Mouse (Mus musculus) heart, embryonic 12.5 days (tissue): ENCODE measurements around the gene Dcaf8. TPM values are rescaled to one million over a fixed set of nuclear protein-coding genes. Genes with fewer than 3 reads are reported as not detected.

Experiments used
- ATAC-seq: fragments of 200-750 bp; cut with Nextera tagmentation; 2 replicates; pipeline ENCODE4 v1.8.0; 2017; ENCODE audit warnings: moderate TSS enrichment, moderate library complexity; ENCODE audit not compliant: insufficient number of reproducible peaks, low FRiP score
- H3K27ac ChIP-seq: fragments of 300-500 bp; sonication (generic); 2 replicates; pipeline ENCODE4 v1.5.1; 2016; ENCODE audit warnings: mild to moderate bottlenecking, moderate library complexity; ENCODE audit not compliant: poor library complexity, severe bottlenecking
- H3K27me3 ChIP-seq: fragments of 300-500 bp; sonication (generic); replicated peaks from 2 replicates; pipeline ENCODE4 v1.6.1; 2016; ENCODE audit warnings: mild to moderate bottlenecking, moderate library complexity
- H3K36me3 ChIP-seq: fragments of 300-500 bp; sonication (generic); 2 replicates; pipeline ENCODE4 v1.6.1; 2016; ENCODE audit warnings: mild to moderate bottlenecking, moderate library complexity
- H3K4me1 ChIP-seq: fragments of 300-500 bp; sonication (generic); replicated peaks from 2 replicates; pipeline ENCODE4 v1.6.1; 2016; ENCODE audit warnings: mild to moderate bottlenecking
- H3K4me2 ChIP-seq: fragments of 300-500 bp; sonication (generic); 2 replicates; pipeline ENCODE4 v1.6.1; 2016; ENCODE audit warnings: mild to moderate bottlenecking, moderate library complexity
- H3K4me3 ChIP-seq: fragments of 300-500 bp; sonication (generic); 2 replicates; pipeline ENCODE4 v1.5.1; 2016; ENCODE audit warnings: mild to moderate bottlenecking
- H3K9ac ChIP-seq: fragments of 300-500 bp; sonication (generic); 2 replicates; pipeline ENCODE4 v1.6.1; 2016; ENCODE audit warnings: mild to moderate bottlenecking, moderate library complexity
- H3K9me3 ChIP-seq: fragments of 300-500 bp; sonication (generic); replicated peaks from 2 replicates; pipeline ENCODE4 v1.6.1; 2016; ENCODE audit warnings: mild to moderate bottlenecking, moderate library complexity
- WGBS: fragments of 180-500 bp; shearing (Covaris S2); methylation state at CpG from one replicate; pipeline ENCODE4 v1.1.7; 2016; 5-methylcytosine and 5-hydroxymethylcytosine counted together
- polyA plus RNA-seq: library from polyadenylated mRNA; unstranded; fragments of >200 nt; fragmentation: Nextera tagmentation; extraction: Ambion mirVana; gene quantifications from 2 replicates; pipeline ENCODE4 v1.2.1, GENCODE M21; 2016

Gene Dcaf8
- polyA plus RNA-seq, 1 experiment from 2014 or later = 123 TPM

DNA sequence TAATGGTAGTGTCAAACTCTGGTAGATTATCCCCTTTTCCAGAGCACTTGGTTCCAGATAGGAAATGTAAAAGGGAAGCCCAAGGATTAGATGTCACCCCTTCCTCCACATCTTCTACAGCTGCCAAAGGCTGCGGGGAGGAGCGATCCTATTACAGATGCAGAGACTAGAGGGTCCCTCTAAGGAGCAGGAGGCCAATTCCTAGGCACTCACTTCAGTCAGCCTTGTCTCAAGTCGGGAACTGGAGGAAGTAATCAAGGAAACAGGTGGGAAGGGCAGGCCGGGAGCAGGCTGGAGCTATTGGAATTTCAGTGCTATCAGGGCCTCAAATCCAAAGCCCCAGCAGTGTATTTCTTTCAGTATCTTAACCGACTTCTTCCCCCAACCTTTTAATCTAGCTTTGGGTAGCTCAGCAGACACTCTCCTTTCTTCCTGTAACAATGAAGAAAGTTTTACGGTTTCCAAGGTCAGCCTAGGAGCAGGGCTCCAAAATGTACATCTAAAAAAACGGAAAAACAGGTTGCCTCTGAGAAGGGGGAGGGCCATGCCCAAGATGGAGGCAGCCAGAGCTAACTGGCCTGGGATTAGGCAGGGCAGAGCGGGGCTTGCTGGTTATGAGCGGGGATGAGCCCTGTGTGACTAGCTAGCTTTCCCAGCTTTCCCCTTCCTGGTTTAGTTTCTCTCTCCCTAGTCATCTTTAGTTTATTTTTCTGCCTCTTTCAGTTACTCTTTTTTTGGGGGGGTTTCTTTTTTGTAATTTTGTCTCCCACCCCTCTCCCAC, 56.3 kb downstream of the Dcaf8 start:
- WGBS = 27% methylated on average over 9 of the region's 9 CpGs
- ATAC-seq = no peak
- Histone ChIP-seq H3K4me1 (peaks cover 67% of the 10 kb centered on the region), H3K27ac (peak overlapping the region; percentile 89), H3K36me3 (peaks cover 27% of the 10 kb centered on the region), H3K9ac (peak overlapping the region; percentile 51), H3K9me3 (no peaks in the 10 kb centered on the region), H3K4me2 (peak overlapping the region; percentile 73), H3K4me3 (no peak overlapping the region), H3K27me3 (no peaks in the 10 kb centered on the region)

DNA sequence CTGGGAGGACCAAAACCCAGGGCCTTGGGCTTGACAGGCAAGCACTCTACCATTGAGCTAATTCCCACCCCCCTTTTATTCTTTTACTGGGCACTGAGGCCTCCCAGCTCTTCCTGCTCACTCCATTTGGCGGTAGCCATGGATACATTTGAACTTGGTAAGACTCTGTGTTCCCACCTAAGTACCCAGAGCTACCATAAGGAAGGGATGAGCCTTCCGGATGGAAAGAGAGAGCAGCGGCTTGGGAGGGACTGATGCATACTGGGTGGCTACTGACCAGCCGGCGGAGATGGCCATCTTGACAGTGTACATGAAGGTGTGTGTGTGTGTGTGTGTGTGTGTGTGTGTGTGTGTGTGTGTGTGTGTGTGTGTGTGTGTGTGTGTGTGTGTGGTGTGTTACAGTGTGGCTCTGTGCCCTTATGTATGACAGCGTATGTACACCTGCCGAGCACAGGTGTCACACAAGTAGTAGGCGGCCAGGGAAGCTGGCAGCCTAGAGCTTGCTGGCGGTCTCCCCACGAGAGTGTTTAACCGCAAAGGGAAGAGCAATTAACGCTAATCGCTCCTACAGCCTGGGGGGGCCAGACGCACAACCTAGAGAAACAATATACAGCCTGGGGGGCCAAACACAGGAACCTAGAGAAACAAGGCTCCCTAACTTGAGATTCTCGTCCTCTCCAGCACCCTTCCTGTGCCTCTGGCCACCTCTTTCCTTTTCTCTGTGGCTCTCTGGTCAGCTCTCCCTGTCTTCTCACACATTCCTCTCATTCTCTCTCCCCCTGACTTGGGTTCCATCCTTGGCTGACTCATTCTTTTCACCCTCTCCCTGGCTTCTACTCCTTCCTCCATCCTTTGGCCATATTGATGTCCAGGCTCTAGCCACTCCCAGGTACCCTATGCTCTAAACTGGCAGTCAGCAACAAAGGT, 57.2 kb downstream of the Dcaf8 start:
- no peaks in the 10 kb centered on the region for H3K27me3 ChIP-seq
- H3K27ac ChIP-seq = peak overlapping the region; percentile 89
- H3K9me3 ChIP-seq = no peaks in the 10 kb centered on the region
- H3K9ac ChIP-seq = peak overlapping the region; percentile 96
- H3K4me1 ChIP-seq = peaks cover 67% of the 10 kb centered on the region
- H3K4me3 ChIP-seq = peak overlapping the region; percentile 84
- H3K4me2 ChIP-seq = peak overlapping the region; percentile 73
- WGBS = 53% methylated on average over 15 of the region's 15 CpGs
- ATAC-seq = no peak
- H3K36me3 ChIP-seq = peaks cover 26% of the 10 kb centered on the region

DNA sequence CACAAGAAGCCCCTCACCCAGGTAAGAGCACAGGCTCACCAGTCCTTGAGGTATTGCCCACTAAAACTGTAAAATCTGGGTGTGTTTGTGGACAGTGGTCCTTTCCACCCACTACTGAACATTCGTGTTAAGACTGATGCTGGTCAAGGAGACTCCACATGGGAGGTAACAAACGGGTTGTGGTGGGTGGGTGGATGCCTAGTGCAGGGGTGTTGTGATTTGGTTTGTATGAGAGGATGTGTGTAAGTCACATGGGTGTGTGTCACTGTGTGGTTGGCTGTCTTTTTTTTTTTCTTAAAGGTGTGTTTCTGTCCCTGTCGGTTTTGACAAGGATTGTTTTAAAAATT, 57.8 kb downstream of the Dcaf8 start:
- H3K9ac ChIP-seq = peak overlapping the region; percentile 96
- ATAC-seq = no peak
- H3K27ac ChIP-seq = peak overlapping the region; percentile 89
- 15% methylated on average over 3 of the region's 3 CpGs for WGBS
- H3K4me2 ChIP-seq = peak overlapping the region; percentile 73
- H3K9me3 ChIP-seq = no peaks in the 10 kb centered on the region
- peak overlapping the region; percentile 84 for H3K4me3 ChIP-seq
- H3K4me1 ChIP-seq = peaks cover 65% of the 10 kb centered on the region
- H3K27me3 ChIP-seq = no peaks in the 10 kb centered on the region
- H3K36me3 ChIP-seq = peaks cover 25% of the 10 kb centered on the region

DNA sequence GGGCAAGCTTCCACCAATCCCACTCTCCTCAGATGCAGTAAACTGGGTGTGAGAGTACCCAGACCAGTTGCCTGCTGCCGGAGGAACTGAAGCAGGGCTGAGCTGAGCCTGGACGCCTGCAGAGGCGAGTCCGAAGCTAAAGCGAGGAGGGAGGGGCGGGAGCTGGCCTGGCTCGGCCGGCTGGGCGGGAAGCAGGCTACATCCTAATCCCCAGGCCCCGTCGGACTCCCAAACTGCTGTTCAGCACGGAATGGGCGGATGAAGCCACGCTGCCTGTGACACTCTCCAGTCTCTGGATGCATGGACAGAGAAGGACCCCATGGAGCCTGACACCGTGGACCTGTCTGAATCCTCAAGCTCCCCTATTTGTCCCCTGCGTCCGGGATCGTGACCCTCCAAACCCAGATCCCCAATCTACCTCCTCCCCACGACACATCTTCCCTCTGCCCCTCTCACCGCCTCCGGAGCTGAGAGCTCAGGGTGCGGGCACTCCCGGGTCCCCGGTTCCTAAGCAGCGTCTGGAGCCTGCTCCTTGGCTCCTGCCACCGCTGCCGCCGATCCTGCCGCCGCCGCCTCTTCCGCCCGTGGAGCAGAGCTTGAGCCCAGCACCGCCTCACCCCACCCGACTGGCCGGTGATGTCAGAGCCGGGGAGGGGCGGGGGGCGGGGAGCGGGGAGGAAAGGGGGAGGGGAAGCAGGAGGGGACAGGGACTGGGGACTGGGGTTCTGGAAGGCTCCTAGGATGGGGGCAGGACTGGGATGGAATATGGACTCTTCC, 58.4 kb downstream of the Dcaf8 start, which contains the start of gene Pea15a:
Gene Pea15a (minus strand): TSS at position 664 of the 777 bp plus-strand sequence.
- no peaks in the 10 kb centered on the region for H3K27me3 ChIP-seq
- H3K4me2 ChIP-seq = peak within 1 kb of the TSS; percentile 73
- peak within 1 kb of the TSS; percentile 96 for H3K9ac ChIP-seq
- peak; percentile 81 for ATAC-seq
- H3K9me3 ChIP-seq = no peaks in the 10 kb centered on the region
- peaks cover 59% of the 10 kb centered on the region for H3K4me1 ChIP-seq
- H3K27ac ChIP-seq = peak within 1 kb of the TSS; percentile 89
- H3K36me3 ChIP-seq = peaks cover 19% of the 10 kb centered on the region
- 0% methylated on average over 40 of the region's 40 CpGs for WGBS
- peak within 1 kb of the TSS; percentile 84 for H3K4me3 ChIP-seq

DNA sequence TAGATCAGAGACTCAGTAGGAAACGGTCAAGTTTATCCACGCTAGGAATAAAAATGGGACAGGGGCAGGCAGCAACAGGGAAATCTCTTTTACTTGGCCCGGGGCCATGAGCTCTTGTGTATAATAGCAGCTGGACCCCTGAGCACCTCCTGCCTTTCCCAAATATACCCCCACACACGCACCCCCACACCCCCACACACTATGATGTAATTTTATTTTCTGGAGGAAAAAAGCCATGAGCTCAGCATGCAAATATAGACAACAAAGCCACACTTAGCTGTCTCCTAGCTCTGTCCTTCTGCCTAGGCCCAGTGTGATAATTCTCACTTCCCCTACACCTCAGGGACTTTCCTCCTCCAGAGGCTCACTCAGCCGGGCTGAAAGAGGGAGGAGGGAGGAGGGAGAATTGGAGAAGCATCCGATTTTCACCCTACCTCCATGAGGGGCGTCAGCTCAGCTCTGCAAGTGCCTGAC, 59.3 kb downstream of the Dcaf8 start:
- Histone ChIP-seq H3K9ac (peak overlapping the region; percentile 96; the same call in 1 of the 2 replicates), H3K9me3 (no peaks in the 10 kb centered on the region), H3K4me2 (peak overlapping the region; percentile 73), H3K27ac (peak overlapping the region; percentile 89), H3K27me3 (no peaks in the 10 kb centered on the region), H3K4me3 (peak overlapping the region; percentile 84), H3K4me1 (peaks cover 51% of the 10 kb centered on the region), H3K36me3 (peaks cover 17% of the 10 kb centered on the region)
- 19% methylated on average over 7 of the region's 7 CpGs for WGBS
- ATAC-seq = peak; percentile 27; the same call in 1 of the 2 replicates

DNA sequence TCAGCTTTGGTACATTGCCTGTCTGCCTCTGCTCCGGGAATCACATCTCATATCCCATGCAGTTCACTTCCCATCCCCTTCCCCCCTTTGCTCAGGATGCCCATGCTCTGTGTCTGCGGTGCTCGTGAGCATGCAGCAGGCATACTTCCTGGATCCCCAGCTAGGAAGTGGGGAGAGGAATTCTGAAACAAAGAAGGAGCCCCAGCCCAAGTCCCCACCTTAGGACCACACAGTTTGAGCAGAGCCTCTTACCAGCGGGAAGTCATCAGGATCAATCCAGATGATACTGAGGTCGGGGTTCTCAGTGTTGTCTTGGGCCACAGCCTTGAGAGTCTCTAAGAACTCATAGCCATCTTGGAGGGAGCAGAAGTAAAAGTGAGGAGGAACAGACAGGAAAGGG, 64.9 kb downstream of the Dcaf8 start:
- H3K27me3 ChIP-seq = no peaks in the 10 kb centered on the region
- H3K4me2 ChIP-seq = no peak overlapping the region
- H3K27ac ChIP-seq = no peak overlapping the region
- H3K4me1 ChIP-seq = peaks cover 37% of the 10 kb centered on the region
- H3K9me3 ChIP-seq = no peaks in the 10 kb centered on the region
- no peak overlapping the region for H3K4me3 ChIP-seq
- no peak for ATAC-seq
- WGBS = 53% methylated on average over 5 of the region's 5 CpGs
- H3K36me3 ChIP-seq = peaks cover 23% of the 10 kb centered on the region
- no peak overlapping the region for H3K9ac ChIP-seq

DNA sequence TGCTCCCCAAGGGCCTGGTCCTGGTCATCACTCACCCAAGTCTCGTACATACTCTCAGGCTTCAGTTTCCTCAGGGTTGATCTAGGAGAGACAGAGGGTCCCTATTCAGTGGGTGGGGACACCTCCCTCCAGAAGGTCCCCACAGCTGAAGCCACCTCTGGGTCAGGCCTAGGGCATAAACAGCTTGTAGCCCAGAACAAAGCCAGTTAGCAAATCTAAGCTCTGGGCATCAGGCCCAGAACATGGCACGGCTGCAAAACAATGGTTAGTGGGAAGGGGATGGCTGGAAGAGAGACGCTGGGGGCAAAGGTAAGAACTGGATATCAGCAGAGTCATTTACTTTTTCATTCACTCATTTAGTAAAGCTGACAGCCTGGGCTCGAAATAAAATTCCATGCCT, 65.9 kb downstream of the Dcaf8 start:
- no peak overlapping the region for H3K4me3 ChIP-seq
- WGBS = 66% methylated on average over 4 of the region's 4 CpGs
- no peaks in the 10 kb centered on the region for H3K9me3 ChIP-seq
- no peak overlapping the region for H3K4me2 ChIP-seq
- no peak overlapping the region for H3K9ac ChIP-seq
- ATAC-seq = no peak
- H3K4me1 ChIP-seq = peaks cover 47% of the 10 kb centered on the region
- H3K27me3 ChIP-seq = no peaks in the 10 kb centered on the region
- H3K27ac ChIP-seq = no peak overlapping the region
- peaks cover 23% of the 10 kb centered on the region for H3K36me3 ChIP-seq

DNA sequence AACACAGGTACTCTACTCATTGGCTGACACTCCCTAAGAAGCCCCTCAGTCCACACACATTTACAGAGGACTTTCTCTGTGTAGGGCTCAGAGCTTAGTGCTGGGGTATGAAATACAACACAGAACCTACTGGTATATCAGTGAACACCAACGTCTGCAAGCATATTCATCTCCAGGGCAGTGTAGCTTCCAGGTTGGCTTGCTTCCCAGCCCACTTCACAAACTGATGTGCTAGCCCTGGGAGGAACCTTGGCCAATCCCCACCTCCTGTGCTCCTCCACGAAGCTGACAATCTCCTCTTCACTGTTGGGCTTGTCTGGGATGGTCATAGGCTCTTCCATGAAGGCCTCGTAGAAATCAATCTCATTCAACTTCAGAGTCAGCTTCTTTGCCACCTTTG, 66.9 kb downstream of the Dcaf8 start:
- Histone ChIP-seq H3K9me3 (no peaks in the 10 kb centered on the region), H3K9ac (no peak overlapping the region), H3K27ac (peak overlapping the region; percentile 13; the same call in 1 of the 2 replicates), H3K4me1 (peaks cover 57% of the 10 kb centered on the region), H3K36me3 (peaks cover 18% of the 10 kb centered on the region), H3K4me2 (no peak overlapping the region), H3K27me3 (no peaks in the 10 kb centered on the region), H3K4me3 (no peak overlapping the region)
- no peak for ATAC-seq
- 40% methylated on average over 3 of the region's 3 CpGs for WGBS

DNA sequence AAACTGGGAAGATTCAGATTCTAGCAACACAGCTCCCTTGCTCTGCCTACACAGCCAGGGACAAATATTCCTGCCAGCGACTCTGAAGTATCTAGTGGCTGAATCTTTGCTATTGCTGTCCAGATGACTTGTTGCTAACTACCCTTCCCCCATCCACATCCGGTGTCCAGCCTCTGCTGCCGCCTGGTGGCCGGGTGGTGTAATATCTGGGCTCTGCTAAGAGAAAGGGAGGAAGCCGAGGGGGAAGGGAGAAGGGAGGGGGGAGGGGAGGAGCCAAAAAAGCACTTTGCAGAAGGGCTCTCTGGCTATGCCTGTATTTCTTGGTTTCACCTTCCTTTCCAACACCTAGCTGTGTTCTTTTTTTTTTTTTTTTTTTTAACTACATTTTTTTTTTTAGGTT, 69.3 kb downstream of the Dcaf8 start:
- peak overlapping the region; percentile 32; the same call in 1 of the 2 replicates for H3K4me3 ChIP-seq
- peaks cover 9% of the 10 kb centered on the region; the same call in 1 of the 2 replicates for H3K36me3 ChIP-seq
- H3K9me3 ChIP-seq = no peaks in the 10 kb centered on the region
- ATAC-seq = peak; percentile 42
- H3K27me3 ChIP-seq = no peaks in the 10 kb centered on the region
- H3K4me2 ChIP-seq = peak overlapping the region; percentile 64
- peaks cover 78% of the 10 kb centered on the region for H3K4me1 ChIP-seq
- H3K9ac ChIP-seq = peak overlapping the region; percentile 56
- under 1% methylated on average over 5 of the region's 5 CpGs for WGBS
- H3K27ac ChIP-seq = peak overlapping the region; percentile 89

DNA sequence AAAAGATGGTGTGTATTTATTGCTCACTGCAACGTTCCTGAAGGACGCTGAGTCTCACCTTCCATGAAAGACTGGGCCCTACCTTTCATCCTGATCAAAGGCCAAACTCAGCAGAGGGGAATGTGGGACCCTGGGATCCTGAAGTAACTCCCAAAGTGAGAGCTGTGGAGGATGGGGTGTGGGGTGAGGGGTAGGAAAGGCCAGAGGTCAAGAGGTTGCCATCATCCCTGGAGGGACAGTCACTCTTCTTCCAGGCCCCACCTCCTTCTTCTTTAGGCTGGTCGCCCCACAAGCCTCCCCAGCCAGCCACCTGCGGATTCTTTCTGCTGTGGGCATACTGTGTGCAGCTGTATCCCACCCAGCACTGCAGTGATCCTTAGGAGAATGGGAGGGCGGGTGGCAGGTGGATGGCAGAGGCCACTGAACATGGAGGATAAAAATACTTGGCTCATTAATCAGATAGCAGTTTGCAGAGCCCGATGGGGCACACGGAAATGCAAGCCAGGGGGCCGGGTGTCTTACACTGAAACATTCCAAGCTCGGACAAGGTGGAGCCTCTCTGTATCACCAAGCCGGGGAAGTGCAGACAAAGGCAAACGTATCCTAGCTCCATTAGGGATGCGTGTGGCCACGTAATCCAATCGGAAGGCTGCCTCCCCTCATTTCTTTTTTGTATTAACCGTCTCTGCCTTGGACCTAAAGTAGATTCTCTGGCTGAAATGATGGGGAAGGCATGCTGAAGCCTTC, 70.5 kb downstream of the Dcaf8 start:
- peak overlapping the region; percentile 43 for H3K4me2 ChIP-seq

More for the DNA sequence above, 70.5 kb downstream of the Dcaf8 start:
- ATAC-seq = no peak
- Histone ChIP-seq H3K4me1 (peaks cover 78% of the 10 kb centered on the region), H3K27ac (peak overlapping the region; percentile 91), H3K27me3 (no peaks in the 10 kb centered on the region), H3K4me3 (peak overlapping the region; percentile 12), H3K36me3 (peaks cover 4% of the 10 kb centered on the region; the same call in 1 of the 2 replicates), H3K9ac (peak overlapping the region; percentile 58; the same call in 1 of the 2 replicates), H3K9me3 (no peaks in the 10 kb centered on the region)
- 46% methylated on average over 15 of the region's 15 CpGs for WGBS
